Mouse (Mus musculus) adrenal gland, adult 2 months (tissue): ENCODE results near the gene Fbxl7. TPM values are rescaled to one million over a fixed set of nuclear protein-coding genes. Genes with fewer than 3 reads are reported as not detected.
"Not testable (repeated sequence)": the region's sequence is repeated elsewhere in the genome, so short reads cannot be mapped to it uniquely, and the experiment has no call there.

Source experiments
- DNase-seq: peaks from one replicate; pipeline ENCODE4 v3.0.0; 2021
- polyA plus RNA-seq: library from polyadenylated mRNA; depleted of rRNA; stranded (reverse); fragments of >200 nt; gene quantifications from 2 replicates; pipeline ENCODE4 v1.2.3, GENCODE M21; 2012
- total RNA-seq, 2 experiments: library from RNA; stranded (reverse); gene quantifications; 2 replicates each; pipeline ENCODE4 v1.2.3; 2021

Gene Fbxl7
- total and polyA plus RNA-seq, 3 experiments: 10.8 to 11.9 (median 11.2) TPM

- no peak for DNase-seq
Measured at GRCm38 (mm10) chr15:26812856-26813255, 82.5 kb downstream of the Fbxl7 start.

GRCm38 (mm10) chr15:26809569-26809968, 85.8 kb downstream of the Fbxl7 start:
- peak; percentile 17 for DNase-seq

GRCm38 (mm10) chr15:26804046-26804445, 91.3 kb downstream of the Fbxl7 start:
- DNase-seq: peak; percentile 64

GRCm38 (mm10) chr15:26799457-26800021, 95.8 kb downstream of the Fbxl7 start:
- DNase-seq: no peak

DNA sequence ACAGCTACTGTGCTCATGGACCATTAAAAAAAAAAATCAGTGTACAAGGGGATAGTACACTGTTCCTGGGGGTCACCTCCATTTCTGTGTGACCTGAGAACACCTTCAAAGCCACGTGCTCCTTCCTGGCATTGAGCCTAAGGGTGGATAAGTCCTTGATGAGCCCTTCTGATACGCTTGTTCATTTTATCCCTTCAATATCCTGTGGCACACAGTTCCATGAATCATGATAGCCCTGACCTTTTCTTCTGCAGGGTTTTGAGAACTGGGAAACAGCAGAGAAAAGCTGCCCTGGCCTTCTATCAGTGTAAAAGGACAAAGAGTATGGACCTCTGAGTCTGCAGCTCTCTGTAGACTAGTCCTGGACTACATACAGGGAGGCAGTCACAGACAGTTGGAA, 99.4 kb downstream of the Fbxl7 start:
- DNase-seq: peak; percentile 81

GRCm38 (mm10) chr15:26795518-26795917, 99.9 kb downstream of the Fbxl7 start:
- peak; percentile 60 for DNase-seq

DNA sequence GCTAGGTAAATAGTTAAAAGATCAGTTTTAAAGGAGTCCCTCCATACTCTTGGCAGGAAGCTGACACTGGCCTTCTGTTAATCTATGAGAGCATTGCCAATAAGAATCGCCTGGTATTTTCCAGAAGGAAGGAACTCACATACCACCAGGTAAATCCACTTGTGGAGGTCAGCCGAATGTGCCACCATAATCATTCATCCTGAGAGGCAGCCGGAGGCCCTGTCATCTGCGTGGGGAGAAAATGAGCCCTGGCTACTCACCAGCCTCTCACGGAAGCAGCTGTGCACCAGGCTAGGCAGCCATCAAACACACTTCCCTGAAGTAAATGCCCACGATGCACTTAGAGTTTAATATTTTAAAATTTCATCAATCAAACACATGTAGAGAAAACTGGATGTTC, 108.2 kb downstream of the Fbxl7 start:
- DNase-seq: no peak

GRCm38 (mm10) chr15:26780557-26780956, 114.8 kb downstream of the Fbxl7 start:
- DNase-seq: no peak

- DNase-seq: no peak
Measured at GRCm38 (mm10) chr15:26779129-26779528, 116.3 kb downstream of the Fbxl7 start.

GRCm38 (mm10) chr15:26775720-26776119, 119.7 kb downstream of the Fbxl7 start:
- DNase-seq: peak; percentile 47

DNA sequence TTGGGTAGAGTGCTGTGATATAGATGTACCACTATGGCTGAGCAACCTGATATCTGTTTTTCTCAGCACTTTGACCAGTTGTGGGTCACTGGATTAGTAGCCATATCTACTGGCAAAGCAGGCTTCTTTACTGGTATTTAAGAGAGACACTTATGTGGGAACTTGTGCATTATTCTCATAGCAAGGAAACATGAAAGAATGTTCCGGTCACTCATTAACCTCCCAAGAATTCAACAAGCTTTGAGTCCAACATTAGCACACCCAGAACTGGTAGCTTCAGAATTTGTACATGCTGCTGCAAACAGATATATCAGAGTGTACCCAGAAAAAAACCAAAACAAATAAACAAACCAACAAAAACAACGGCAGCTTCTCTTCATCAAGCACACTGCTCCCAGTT, 120.5 kb downstream of the Fbxl7 start:
- no peak for DNase-seq

DNA sequence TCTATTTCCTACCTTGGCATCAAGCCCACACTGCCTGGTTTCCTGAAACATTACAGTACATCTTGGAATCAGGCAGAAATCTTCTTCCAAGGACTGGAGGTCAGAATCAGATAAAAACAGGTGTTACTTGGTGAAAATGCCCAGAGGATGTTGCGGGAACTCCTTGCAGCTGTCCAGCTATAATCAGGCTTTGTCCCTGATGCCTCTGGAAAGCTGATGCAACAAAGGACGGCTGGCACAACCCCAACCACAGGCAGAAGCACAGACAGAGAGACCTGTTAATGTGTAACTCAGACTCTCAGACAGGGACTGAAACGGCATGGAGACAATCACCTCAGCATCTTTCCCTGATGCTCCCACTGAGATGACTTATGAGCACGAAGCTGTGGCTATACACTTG, 133.7 kb downstream of the Fbxl7 start:
- peak; percentile 12 for DNase-seq

DNA sequence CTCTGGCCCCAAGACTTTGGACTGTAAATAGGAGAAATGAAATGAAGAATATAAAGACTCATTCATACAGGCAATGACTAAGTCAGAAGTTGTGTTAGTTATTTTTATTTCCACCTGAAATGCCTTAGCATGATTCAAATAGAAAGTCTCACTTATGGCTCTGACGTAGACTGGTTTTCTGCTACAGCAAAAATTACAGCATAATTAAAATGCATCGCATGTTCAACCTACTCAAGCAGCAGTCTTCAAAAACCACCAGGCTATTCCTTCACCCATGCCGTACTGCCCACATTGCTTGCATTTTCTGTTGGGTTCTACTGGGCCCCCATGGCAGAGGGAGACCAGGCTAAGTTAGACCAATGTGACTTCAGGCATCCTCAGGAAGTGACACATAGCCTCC, 146.9 kb downstream of the Fbxl7 start:
- DNase-seq: no peak

GRCm38 (mm10) chr15:26732366-26732765, 163.0 kb downstream of the Fbxl7 start:
- no peak for DNase-seq

DNA sequence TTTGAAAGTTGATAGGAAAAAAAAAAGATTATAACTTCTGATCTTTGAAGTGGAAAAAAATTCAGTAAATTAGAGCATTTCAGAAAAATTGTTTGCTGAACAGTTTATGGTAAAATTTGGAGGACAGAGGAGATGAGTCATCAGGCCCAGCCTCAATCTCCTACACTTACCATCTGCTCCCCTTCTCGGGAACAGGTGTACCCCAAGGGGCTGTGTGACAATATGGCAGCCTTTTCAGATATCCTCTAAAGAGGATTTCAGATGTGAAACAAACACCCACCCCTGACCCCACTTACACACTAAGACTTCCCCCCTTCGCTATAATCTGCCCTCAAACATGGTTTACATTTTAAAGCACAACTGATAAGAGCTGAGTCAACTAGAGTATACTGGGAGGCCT, 164.6 kb downstream of the Fbxl7 start:
- no peak for DNase-seq

DNA sequence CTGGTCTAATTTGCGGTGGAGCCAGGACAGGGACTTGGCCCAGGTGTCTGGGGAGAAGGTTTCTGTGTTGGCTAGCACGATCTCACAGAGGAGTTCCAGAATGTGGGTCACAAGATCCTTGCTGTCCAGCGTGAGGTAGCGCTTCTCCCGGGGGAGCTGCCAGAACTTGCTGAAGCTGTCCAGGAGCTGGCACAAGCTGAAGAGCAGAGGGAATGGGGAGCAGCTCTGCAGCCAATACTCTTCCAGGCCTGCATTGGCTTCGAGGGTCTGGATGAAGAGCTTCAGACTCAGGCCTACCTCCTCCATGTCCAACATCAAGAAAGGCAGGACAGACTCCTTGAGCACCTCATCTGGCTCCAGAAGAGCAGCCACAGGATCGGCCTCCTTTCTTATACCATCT, 166.0 kb downstream of the Fbxl7 start:
- DNase-seq: not testable (repeated sequence)

GRCm38 (mm10) chr15:26718390-26719036, 176.9 kb downstream of the Fbxl7 start:
- DNase-seq: peak; percentile 39

- peak; percentile 80 for DNase-seq
Measured at GRCm38 (mm10) chr15:26717952-26718351, 177.4 kb downstream of the Fbxl7 start.

DNA sequence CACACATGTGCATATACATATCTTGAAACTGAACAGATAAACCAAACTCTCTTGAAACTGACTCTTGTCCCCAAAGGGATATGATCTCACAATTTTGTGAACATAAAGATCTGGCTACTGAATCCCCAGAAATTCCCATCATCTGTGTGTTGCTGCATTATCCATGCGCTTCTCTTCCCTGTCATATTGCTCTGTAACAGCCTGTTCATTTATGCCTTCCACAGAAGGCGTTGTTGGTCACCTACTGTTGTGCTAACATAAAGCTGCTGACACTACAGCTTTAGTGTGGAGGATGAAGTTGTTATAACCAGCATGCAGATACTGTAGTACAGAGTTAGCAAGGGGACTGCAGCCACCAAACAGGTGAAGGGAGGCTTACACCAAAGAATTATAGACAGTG, 179.2 kb downstream of the Fbxl7 start:
- no peak for DNase-seq

- DNase-seq: no peak
Measured at GRCm38 (mm10) chr15:26715635-26716034, 179.7 kb downstream of the Fbxl7 start.

- DNase-seq: peak; percentile 59
Measured at GRCm38 (mm10) chr15:26712271-26712670, 183.1 kb downstream of the Fbxl7 start.

DNA sequence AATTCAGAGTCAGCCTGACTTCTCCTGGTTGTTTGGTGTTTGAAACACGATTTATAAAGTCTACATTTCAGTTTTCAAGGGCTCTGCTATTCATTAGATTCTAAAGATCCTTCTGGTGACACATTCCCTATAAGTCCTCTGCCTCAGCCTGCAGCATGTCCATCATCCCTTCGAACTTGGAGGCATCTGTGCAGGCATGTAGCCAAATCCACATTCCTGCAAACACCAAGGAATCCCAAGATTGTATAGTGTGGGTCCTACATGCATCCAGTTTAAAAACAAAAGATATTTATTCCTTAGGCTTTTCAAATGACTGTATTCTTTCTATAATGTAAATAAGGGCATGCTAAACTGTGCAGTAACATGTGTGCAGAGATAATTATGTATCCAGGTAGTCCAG, 190.4 kb downstream of the Fbxl7 start:
- no peak for DNase-seq

GRCm38 (mm10) chr15:26703156-26703840, 192.1 kb downstream of the Fbxl7 start:
- no peak for DNase-seq
